Mouse (Mus musculus) liver, embryonic 12.5 days (tissue): ENCODE measurements around the gene Ttn. TPM values are rescaled to one million over a fixed set of nuclear protein-coding genes. Genes with fewer than 3 reads are reported as not detected.
A peak's percentile ranks its signal among the peaks of the same experiment; 100 is the strongest.

Source experiments
- ATAC-seq: fragments of 200-750 bp; cut with Nextera tagmentation; 2 replicates; pipeline ENCODE4 v1.8.0; 2017; ENCODE audit warnings: moderate number of reproducible peaks, mild to moderate bottlenecking, moderate library complexity
- H3K27ac ChIP-seq: fragments of 300-500 bp; sonication (generic); 2 replicates; pipeline ENCODE4 v1.5.1; 2016; ENCODE audit warnings: mild to moderate bottlenecking
- H3K27me3 ChIP-seq: fragments of 300-500 bp; sonication (generic); replicated peaks from 2 replicates; pipeline ENCODE4 v1.6.1; 2016; ENCODE audit warnings: mild to moderate bottlenecking, moderate library complexity
- H3K36me3 ChIP-seq: fragments of 300-500 bp; sonication (generic); 2 replicates; pipeline ENCODE4 v1.6.1; 2016; ENCODE audit warnings: mild to moderate bottlenecking, moderate library complexity
- H3K4me1 ChIP-seq: fragments of 300-500 bp; sonication (generic); 2 replicates; pipeline ENCODE4 v1.6.1; 2016
- H3K4me2 ChIP-seq: fragments of 300-500 bp; sonication (generic); 2 replicates; pipeline ENCODE4 v1.6.1; 2016; ENCODE audit warnings: mild to moderate bottlenecking, moderate library complexity
- H3K4me3 ChIP-seq: fragments of 300-500 bp; sonication (generic); 2 replicates; pipeline ENCODE4 v1.5.1; 2016; ENCODE audit warnings: mild to moderate bottlenecking, moderate library complexity
- H3K9ac ChIP-seq: fragments of 300-500 bp; sonication (generic); 2 replicates; pipeline ENCODE4 v1.6.1; 2016; ENCODE audit warnings: mild to moderate bottlenecking, moderate library complexity
- H3K9me3 ChIP-seq: fragments of 300-500 bp; sonication (generic); replicated peaks from 2 replicates; pipeline ENCODE4 v1.6.1; 2016; ENCODE audit warnings: mild to moderate bottlenecking, moderate library complexity
- WGBS: fragments of 180-500 bp; shearing (Covaris S2); methylation state at CpG from one replicate; pipeline ENCODE4 v1.1.7; 2016; ENCODE audit not compliant: insufficient replicate concordance; 5-methylcytosine and 5-hydroxymethylcytosine counted together
- polyA plus RNA-seq: library from polyadenylated mRNA; unstranded; fragments of >200 nt; fragmentation: Nextera tagmentation; extraction: Ambion mirVana; gene quantifications from 2 replicates; pipeline ENCODE4 v1.2.1, GENCODE M21; 2016

Gene Ttn
- polyA plus RNA-seq, 1 experiment from 2014 or later: 0.52 TPM

GRCm38 (mm10) chr2:76672134-76672745 lies 310.1 kb downstream of the Ttn start:
- Histone ChIP-seq H3K4me3 (peak overlapping the region; percentile 55), H3K36me3 (no peaks in the 10 kb centered on the region), H3K9ac (peak overlapping the region; percentile 68), H3K9me3 (no peaks in the 10 kb centered on the region), H3K27ac (peak overlapping the region; percentile 75; the same call in 1 of the 2 replicates), H3K27me3 (no peaks in the 10 kb centered on the region), H3K4me2 (peak overlapping the region; percentile 77), H3K4me1 (peaks cover 52% of the 10 kb centered on the region)
- 22% methylated on average over 9 of the region's 9 CpGs for WGBS
- ATAC-seq: no peak

DNA sequence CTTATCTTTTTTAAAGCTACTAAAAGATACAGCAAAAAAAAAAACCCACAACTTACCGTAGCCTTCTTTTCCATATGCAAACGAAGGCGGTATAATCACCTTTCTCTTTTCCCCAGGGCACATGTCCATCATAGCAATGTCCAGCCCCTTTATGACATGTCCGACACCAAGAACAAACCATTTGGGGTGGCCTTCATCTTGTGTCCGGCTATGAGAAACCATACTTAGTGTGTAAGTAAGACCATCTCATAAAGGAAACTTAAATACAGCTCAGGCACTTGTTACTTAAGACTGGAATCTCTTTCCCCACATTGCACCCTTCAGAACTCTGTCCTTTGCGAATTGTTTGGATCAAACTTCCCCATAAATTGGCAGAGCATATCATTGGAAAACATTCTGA lies 310.7 kb downstream of the Ttn start:
- 75% methylated on average over 6 of the region's 6 CpGs for WGBS

GRCm38 (mm10) chr2:76667200-76667599 lies 315.1 kb downstream of the Ttn start:
- Histone ChIP-seq H3K4me2 (no peak overlapping the region), H3K4me3 (no peak overlapping the region), H3K27me3 (no peaks in the 10 kb centered on the region), H3K27ac (no peak overlapping the region), H3K9ac (no peak overlapping the region), H3K36me3 (peaks cover 16% of the 10 kb centered on the region), H3K4me1 (peaks cover 7% of the 10 kb centered on the region; the same call in 1 of the 2 replicates), H3K9me3 (no peaks in the 10 kb centered on the region)
- no peak for ATAC-seq
- WGBS: 82% methylated on average over 5 of the region's 5 CpGs

More for the DNA sequence above, 310.7 kb downstream of the Ttn start:
- Histone ChIP-seq H3K4me2 (peak overlapping the region; percentile 77), H3K27ac (no peak overlapping the region), H3K4me3 (peak overlapping the region; percentile 55), H3K9me3 (no peaks in the 10 kb centered on the region), H3K27me3 (no peaks in the 10 kb centered on the region), H3K4me1 (peaks cover 46% of the 10 kb centered on the region), H3K36me3 (no peaks in the 10 kb centered on the region), H3K9ac (peak overlapping the region; percentile 68)
- ATAC-seq: no peak

DNA sequence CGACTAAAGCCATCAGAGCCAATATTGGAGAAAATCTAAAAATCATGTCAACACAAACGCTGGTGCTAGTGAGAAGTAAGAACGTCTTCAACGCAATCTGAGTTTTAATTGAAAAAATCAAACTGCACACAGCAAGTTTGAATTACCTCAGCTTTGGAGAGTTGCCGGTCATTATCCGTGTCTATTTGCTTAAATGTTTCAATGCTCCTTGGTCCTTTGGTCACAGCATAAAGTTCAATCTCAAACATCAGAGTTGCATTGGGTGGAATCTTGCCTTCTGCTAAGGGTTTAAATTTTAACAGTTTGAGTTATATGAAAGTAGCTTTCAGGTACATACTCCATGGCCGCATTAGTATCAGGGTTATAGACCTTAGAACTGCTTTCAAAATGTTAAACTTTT lies 316.8 kb downstream of the Ttn start:
- no peak overlapping the region for H3K9ac ChIP-seq
- ATAC-seq: no peak
- peaks cover 22% of the 10 kb centered on the region for H3K36me3 ChIP-seq
- H3K27ac ChIP-seq: no peak overlapping the region
- no peaks in the 10 kb centered on the region for H3K4me1 ChIP-seq
- H3K4me2 ChIP-seq: no peak overlapping the region
- H3K27me3 ChIP-seq: no peaks in the 10 kb centered on the region
- no peak overlapping the region for H3K4me3 ChIP-seq
- H3K9me3 ChIP-seq: no peaks in the 10 kb centered on the region
- 87% methylated on average over 7 of the region's 7 CpGs for WGBS

GRCm38 (mm10) chr2:76659419-76659818 lies 322.9 kb downstream of the Ttn start:
- ATAC-seq: no peak
- Histone ChIP-seq H3K27ac (no peak overlapping the region), H3K27me3 (no peaks in the 10 kb centered on the region), H3K4me2 (no peak overlapping the region), H3K36me3 (peaks cover 10% of the 10 kb centered on the region), H3K9me3 (no peaks in the 10 kb centered on the region), H3K9ac (no peak overlapping the region), H3K4me3 (no peak overlapping the region), H3K4me1 (no peaks in the 10 kb centered on the region)
- WGBS: 56% methylated on average over 7 of the region's 8 CpGs

GRCm38 (mm10) chr2:76658551-76658950 lies 323.8 kb downstream of the Ttn start:
- WGBS: 68% methylated on average over 13 of the region's 13 CpGs
- no peak for ATAC-seq
- H3K4me3 ChIP-seq: no peak overlapping the region
- no peaks in the 10 kb centered on the region for H3K9me3 ChIP-seq
- H3K27ac ChIP-seq: no peak overlapping the region
- no peak overlapping the region for H3K9ac ChIP-seq
- no peaks in the 10 kb centered on the region for H3K4me1 ChIP-seq
- H3K4me2 ChIP-seq: no peak overlapping the region
- H3K36me3 ChIP-seq: peaks cover 6% of the 10 kb centered on the region
- no peaks in the 10 kb centered on the region for H3K27me3 ChIP-seq

DNA sequence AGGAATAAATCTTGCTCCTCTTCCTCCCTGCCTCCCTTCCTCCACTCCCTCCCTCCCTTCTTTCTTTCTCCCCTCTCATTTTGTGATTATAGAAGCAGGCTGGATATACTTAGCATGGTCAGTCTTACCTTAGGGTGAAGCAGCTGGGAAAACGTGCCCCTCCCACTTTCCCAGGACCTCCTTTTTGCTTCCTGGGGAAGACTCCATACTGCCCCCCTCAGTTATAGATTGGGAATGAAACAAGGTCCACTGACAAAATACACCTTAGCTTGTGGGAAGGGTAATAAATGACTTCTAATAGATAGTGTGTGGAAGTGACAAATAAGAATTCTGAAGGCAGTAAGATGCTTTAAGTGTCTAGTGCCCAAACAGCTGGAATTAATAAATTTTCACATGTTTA lies 326.4 kb downstream of the Ttn start:
- no peaks in the 10 kb centered on the region for H3K9me3 ChIP-seq
- H3K4me3 ChIP-seq: no peak overlapping the region
- no peak overlapping the region for H3K4me2 ChIP-seq
- H3K27ac ChIP-seq: no peak overlapping the region
- no peaks in the 10 kb centered on the region for H3K36me3 ChIP-seq
- no peaks in the 10 kb centered on the region for H3K27me3 ChIP-seq
- H3K4me1 ChIP-seq: no peaks in the 10 kb centered on the region
- no peak for ATAC-seq
- H3K9ac ChIP-seq: no peak overlapping the region
- WGBS: 15% methylated on average over 1 of the region's 1 CpGs

DNA sequence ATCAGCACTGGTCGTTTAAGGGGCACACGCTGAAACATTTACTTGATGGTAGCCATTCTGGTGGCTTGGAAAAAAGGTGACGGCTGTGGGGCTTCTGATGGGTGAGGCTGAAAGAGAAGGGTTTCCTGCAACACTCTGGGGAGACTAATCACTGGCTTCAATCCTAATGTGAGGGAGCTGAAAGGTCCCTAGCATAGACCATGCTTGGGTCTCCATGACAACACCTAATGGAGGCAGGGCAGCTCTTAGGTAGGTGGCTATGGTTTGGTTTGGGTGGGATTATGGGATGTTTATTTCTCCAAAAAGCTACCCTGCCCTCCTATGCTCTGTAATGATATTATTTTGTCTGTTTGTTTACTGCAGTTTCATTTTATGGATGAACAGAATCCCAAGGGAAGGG lies 326.9 kb downstream of the Ttn start:
- 70% methylated on average over 3 of the region's 3 CpGs for WGBS
- H3K27ac ChIP-seq: no peak overlapping the region
- H3K36me3 ChIP-seq: no peaks in the 10 kb centered on the region
- no peak for ATAC-seq
- no peaks in the 10 kb centered on the region for H3K27me3 ChIP-seq
- H3K4me2 ChIP-seq: no peak overlapping the region
- no peak overlapping the region for H3K9ac ChIP-seq
- H3K4me3 ChIP-seq: no peak overlapping the region
- no peaks in the 10 kb centered on the region for H3K9me3 ChIP-seq
- no peaks in the 10 kb centered on the region for H3K4me1 ChIP-seq

DNA sequence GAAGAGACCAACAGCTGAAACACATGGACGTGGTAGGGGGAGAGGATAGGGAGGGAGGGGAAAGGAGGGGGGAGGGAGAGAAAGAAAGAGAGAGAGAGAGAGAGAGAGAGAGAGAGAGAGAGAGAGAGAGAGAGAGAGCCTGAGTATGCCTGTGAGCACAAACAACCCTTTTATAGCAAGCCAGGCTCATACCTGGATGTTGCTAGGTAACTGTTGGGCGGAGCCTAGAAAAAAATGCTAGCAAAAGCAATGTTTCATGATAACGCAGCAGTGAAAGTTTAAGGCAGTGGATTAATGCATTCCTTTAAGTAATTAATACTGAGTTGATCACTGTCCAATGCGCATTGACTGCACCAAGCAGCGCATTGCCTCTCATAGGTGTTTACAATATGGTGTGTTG lies 327.7 kb downstream of the Ttn start:
- no peak overlapping the region for H3K4me3 ChIP-seq
- 77% methylated on average over 5 of the region's 5 CpGs for WGBS

More for the DNA sequence above, 327.7 kb downstream of the Ttn start:
- ATAC-seq: no peak
- H3K36me3 ChIP-seq: no peaks in the 10 kb centered on the region
- H3K27me3 ChIP-seq: no peaks in the 10 kb centered on the region
- H3K9me3 ChIP-seq: no peaks in the 10 kb centered on the region
- no peak overlapping the region for H3K27ac ChIP-seq
- H3K9ac ChIP-seq: no peak overlapping the region
- no peaks in the 10 kb centered on the region for H3K4me1 ChIP-seq
- H3K4me2 ChIP-seq: no peak overlapping the region

Other genes with a start within 250 kb of the Ttn start
- gene Ccdc141, start 188.1 kb upstream of the Ttn start, polyA plus RNA-seq: 1.9 and 2.9 TPM in 2 replicates